Mouse (Mus musculus): ENCODE measurements around the gene Zbtb43. TPM values are rescaled to one million over a fixed set of nuclear protein-coding genes. Genes with fewer than 3 reads are reported as not detected.

Zbtb43 gene
- polyA plus RNA-seq, 1 experiment: 16.2 TPM

DNA sequence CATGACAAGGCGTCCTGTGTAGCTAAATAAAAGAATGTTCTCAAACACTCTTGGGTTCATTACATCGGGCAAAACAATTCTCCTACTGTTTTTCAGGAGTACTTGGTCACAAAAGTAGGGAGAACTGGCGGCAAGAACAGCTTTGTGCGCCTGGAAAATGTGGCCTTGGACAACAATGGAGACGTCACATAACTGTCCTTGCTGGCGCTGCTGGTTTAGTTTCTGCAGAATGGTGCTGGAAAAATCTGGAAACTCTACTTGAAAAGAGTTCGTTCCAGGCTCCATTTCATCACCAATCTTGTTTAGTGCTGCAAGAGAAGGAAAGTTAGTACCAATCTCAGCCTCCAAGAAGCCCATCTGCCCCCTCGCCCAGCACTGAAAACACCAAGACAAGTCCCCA lies 13.5 kb downstream of the Zbtb43 start:
- DNase-seq (ENCODE audit: low spot score): no peak

DNA sequence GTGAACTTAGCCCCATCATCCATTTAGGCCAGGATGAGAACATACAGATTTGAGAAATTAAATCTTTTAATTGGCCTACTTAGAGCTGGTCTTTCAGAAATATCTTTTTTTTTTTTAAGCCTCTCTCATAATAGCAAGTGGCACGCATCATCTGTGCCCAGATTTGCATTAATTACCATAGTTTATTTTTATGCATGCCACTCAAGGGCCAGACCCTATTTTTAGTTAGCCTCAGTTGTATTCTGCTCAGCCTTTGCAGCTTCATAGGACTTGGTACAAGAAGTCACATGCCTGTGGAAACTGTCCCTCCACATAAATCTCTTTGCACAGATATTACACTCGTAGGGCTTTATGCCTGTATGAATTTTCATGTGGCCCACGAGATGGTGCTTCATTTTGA lies 14.9 kb downstream of the Zbtb43 start:
- no peak for DNase-seq (ENCODE audit: low spot score)

DNA sequence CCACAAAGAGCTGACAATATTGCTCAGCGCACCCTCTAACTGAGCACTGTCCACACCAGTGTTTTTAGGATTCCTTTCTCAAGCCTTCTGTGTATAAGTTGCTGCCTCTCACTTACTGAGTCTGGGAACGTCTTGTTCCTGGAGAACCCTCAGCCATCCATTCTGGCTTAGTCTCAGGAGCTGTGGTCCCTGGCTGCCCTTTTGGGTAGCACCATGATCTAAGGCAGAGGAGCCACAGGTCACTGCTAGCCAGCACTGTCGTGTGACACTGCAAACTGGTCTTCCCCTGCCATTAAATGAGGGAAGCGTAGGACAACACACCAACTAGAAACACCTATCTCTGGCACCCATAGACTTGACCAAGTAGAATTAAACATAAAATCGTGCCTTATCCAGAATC lies 15.6 kb downstream of the Zbtb43 start:
- DNase-seq (ENCODE audit: low spot score): no peak

- no peak for DNase-seq (ENCODE audit: low spot score)
Measured at GRCm38 (mm10) chr2:33452140-33452539, 16.2 kb downstream of the Zbtb43 start.

GRCm38 (mm10) chr2:33451038-33451978 lies 17.1 kb downstream of the Zbtb43 start:
- DNase-seq (ENCODE audit: low spot score): no peak

DNA sequence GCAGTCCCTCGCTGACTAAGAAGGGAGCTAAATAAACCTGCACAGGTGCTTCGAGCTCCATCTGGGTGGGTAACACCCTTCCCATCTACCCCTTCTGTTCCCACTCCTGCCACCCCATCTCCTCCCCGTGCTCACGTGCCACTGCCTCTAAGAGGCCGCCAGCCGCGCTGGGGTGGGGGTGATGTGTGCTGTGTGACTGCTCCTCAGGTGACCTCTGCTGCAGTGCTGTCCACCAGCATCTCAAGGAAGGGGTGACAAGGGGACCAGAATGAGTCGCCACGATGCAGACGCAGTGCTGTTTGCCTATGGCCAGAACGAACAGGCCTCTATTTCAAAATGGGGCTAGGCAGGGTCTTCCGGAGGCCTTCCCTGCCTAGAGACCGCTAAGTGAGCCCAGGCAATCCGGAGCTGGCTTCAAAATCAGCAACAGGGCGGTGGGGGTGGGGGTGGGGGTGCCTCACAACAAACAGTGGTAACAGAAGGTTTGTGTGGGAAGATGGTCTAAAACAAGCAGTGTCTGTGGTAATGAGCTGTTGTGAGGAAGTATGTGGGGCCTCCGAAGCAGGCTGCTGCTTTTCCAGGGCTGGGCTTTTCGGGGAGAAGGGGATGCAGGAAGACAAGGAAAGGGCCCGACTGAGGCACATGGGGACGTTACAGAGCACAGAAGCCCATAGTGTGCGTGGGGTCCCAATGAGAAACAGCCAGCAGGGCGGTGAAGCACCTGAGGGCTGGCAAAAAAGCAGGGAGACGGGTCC lies 19.1 kb downstream of the Zbtb43 start:
- no peak for DNase-seq (ENCODE audit: low spot score)

DNA sequence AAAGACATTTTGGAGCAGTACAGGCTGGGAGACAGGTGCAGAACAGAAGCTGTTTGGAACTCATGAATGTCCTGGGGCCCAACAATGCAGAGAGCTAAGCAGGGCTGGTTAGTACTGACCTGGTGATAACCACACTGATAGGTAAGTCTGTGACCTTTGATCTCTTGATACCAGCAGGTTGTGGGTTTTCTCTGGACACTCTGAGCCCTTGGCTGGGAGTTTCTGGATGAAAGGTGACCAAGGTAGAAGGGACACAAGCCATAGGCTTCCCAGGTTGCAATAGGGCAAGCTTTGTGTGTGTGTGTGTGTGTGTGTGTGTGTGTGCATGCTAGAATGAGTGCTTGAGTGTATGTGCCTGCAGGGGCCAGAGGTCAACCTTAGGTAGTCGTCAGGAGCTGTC lies 21.6 kb downstream of the Zbtb43 start:
- DNase-seq (ENCODE audit: low spot score): no peak

DNA sequence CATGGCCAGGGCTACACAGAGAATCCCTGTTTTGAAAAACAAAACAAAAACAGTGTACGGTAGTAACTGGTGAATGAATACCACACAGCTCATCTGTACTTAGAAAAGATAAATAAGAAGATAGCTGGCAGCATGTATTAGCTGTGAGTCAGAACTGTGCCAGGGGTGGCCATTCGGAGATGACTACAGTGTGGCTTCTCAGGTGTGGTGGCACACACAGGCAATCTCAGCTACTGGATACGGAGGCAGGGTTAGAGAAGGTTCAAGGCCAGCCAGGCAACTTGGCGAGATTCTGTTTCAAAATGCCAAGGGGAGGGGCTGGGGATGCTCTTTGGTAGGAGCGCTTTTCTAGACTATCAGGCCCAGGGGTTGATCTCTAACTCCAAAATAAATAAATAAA lies 22.6 kb downstream of the Zbtb43 start:
- no peak for DNase-seq (ENCODE audit: low spot score)

DNA sequence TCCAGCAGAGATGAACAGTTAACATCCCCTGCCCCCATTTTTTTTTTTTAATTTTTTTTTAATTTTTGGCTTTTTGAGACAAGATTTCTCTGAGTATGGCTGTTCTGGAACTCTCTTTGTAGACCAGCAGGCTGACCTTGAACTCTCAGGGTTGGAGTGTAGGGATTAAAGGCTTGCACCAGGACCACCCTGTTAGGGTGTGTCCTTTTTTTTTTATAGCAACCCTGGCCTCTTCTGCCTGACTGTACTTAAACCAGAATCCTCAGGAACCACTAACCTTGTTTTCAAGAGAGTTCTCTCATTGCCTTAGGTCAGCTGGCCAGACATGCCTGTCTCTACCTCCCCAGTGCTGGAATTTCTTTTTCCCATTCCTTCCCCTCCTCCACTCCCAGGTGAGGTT lies 23.5 kb downstream of the Zbtb43 start:
- DNase-seq (ENCODE audit: low spot score): no peak

GRCm38 (mm10) chr2:33444358-33444757 lies 24.0 kb downstream of the Zbtb43 start:
- DNase-seq (ENCODE audit: low spot score): peak; percentile 57

DNA sequence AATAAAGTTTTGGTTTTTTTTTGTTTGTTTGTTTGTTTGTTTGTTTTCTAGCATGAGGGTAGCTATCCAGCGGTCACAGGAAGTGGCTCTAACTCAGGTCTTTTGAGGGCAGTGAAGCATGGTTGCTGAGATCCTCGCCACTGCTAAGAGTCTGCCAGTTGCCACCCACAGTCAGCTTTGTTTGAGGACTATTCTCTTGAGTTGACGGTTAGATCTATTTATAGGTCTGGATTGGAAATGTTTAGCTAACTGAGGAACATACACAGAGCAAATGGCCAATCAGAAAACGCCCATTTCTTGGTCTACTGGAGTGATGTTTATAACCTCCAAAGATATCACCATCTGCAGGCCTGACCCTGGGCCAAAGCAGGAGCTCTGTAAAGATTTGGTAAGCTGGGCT lies 25.7 kb downstream of the Zbtb43 start:
- DNase-seq (ENCODE audit: low spot score): no peak

GRCm38 (mm10) chr2:33440893-33441292 lies 27.5 kb downstream of the Zbtb43 start:
- no peak for DNase-seq (ENCODE audit: low spot score)

DNA sequence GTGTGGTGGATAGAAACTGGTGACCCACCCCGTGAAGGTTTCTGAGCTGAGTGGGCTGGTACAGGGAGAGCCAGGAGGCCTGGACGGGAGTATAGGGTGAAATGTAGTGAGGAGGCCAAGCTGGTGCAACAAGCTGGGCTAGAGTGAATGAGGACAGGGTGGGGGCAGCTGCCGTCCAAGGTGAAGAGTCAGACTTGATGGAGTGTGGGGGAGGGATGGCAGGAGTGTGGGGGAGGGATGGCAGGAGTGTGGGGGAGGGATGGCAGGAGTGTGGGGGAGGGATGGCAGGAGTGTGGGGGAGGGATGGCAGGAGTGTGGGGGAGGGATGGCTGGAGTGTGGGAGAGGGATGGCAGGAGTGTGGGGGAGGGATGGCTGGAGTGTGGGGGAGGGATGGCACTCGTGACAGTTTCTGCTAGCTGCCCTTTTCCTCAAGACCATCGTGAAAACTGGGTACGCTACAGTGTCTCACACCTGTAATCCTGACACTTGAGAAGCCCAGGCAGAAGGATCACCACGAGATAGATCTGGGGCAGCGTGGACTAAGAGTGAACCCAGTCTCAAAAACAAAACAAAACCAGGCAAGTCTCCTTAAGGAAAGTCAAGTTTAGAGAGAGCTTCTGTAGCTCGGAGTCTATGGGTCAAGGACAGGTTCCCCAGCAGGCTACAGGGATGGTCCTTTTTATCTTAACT lies 28.2 kb downstream of the Zbtb43 start:
- DNase-seq (ENCODE audit: low spot score): no peak

DNA sequence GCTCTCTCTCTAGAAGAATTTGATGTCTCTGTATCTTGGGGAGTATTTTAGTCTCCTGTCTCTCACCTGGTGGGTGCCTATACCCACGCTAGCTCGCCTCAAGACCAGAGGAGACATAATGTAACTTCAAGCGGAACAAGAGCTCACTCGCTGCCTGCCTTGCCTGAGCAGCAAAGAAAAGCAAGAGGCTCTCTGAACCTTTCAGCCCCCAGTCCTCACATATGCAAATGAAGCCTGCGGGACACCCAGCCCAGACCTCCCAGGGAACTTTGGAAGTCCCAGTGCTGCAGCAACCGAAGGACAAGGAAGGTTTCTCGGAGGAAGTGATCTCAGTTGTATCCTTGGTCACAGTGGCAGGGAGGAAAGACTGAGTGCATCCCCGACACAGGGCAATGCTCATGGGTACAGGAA lies 28.9 kb downstream of the Zbtb43 start:
- no peak for DNase-seq (ENCODE audit: low spot score)

- no peak for DNase-seq (ENCODE audit: low spot score)
Measured at GRCm38 (mm10) chr2:33438377-33438776, 30.0 kb downstream of the Zbtb43 start.

DNA sequence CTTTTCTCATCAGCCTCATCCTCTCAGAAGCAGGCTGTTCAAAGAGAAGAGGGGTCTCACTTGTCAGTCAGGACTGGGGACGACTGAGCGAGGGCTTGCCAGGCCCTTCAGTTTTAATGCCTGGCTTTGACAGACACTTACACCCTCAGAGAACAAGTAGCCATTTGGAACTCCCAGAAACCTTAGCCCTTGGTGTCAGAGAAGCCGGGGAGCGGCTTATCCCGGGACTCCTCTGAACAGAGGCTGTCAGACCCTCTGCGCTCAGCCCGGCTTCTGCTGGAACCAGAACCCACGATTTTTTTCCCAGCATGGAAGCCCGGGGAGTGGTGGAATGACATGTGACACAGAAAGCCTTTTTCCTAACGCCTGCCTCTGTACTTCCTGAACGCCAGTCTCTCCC lies 31.2 kb downstream of the Zbtb43 start:
- no peak for DNase-seq (ENCODE audit: low spot score)

DNA sequence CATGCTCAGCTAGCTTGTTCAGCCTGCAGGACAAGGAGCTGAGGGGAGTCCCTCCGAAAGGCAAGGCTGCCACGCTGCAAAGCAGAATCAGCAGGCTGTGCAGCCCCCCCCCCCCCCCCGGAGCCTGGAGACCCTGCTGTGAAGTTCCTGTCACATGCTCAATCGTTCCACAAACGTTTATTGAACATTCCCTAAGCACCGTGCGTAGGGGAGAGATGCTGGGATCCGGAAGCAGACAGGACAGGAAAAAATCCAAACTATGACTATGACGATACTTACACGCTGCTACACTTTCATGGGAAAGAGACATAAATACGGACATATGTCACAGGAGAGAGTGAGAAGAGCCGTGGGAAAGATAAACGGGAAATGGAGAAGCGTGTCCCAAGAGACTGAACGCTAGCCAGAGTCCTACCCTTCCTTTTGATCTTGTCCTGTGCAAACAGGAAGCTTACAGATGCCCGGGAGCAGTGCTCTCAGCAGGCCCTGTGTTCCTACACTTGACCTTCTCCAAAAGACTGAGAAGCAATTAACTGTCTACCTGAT lies 32.3 kb downstream of the Zbtb43 start:
- no peak for DNase-seq (ENCODE audit: low spot score)

GRCm38 (mm10) chr2:33435036-33435650 lies 33.2 kb downstream of the Zbtb43 start:
- no peak for DNase-seq (ENCODE audit: low spot score)

DNA sequence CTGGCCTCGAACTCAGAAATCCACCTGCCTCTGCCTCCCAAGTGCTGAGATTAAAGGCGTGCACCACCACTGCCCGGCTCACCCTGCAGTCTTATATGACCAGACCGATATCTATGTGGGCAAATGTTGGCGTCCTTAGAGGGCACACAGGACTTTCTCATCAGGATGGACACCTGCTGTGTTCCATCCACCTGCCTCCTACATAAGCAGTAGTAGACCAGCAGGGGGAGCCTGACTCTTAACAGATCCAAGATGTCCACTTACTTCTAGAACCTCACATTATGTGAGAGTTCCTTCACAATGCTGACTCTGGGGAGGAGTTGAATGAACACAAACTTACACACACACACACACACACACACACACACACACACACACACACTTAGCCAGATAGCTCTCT lies 35.5 kb downstream of the Zbtb43 start:
- no peak for DNase-seq (ENCODE audit: low spot score)

- DNase-seq (ENCODE audit: low spot score): peak; percentile 67
Measured at GRCm38 (mm10) chr2:33430771-33431699, 37.3 kb downstream of the Zbtb43 start, which contains the start of gene Zbtb34. Gene Zbtb34, minus strand, starts transcription at chr2:33431324.

Data from urinary bladder, adult 2 months (tissue).